Mouse (Mus musculus): Measurements from ENCODE around the gene Wdr46. TPM values are rescaled to one million over a fixed set of nuclear protein-coding genes. Genes with fewer than 3 reads are reported as not detected.
"Not testable (repeated sequence)": the region's sequence is repeated elsewhere in the genome, so short reads cannot be mapped to it uniquely, and the experiment has no call there.

Wdr46 gene
- total RNA-seq (2014; fragmentation: Nextera tagmentation): 41.4 and 56.6 TPM in 2 replicates
- 48.6 and 53.9 TPM in 2 replicates for total RNA-seq (2017)

DNA sequence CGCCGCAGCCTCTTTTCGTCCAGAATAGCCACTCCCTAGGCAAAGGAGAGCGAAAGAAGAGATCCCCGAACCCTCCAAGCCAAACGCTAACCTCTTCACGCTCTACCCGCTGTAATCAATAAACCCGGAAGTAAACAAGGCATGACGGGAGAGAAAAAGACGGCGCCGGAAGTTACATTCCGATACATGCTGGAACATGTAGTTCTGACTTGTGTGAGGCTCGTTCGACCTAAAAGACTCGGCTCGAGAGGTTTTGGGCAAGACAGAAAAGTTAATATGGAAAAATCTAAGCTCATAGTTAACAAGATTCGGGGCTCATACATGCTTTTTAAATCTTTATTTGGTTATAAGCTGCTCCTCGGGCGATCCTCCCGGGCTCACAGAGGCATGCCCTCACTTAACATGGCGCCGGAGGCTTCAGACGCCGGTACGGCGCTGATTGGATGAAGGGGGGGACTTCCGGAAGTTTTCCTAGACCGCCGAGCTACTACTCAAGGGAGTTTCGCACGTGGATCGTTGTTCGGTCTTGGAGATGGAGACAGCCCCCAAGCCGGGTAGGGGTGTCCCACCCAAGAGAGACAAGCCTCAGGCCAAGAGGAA, at the start of gene Wdr46, which contains the start of gene Pfdn6:
Gene Wdr46, plus strand, starts transcription at position 455 of the 600 bp plus-strand sequence.
Gene Pfdn6, minus strand, starts transcription at position 138 of the 600 bp plus-strand sequence.
- peak; percentile 87 for ATAC-seq (replicated peaks; ENCODE audit: poor library complexity, severe bottlenecking)

DNA sequence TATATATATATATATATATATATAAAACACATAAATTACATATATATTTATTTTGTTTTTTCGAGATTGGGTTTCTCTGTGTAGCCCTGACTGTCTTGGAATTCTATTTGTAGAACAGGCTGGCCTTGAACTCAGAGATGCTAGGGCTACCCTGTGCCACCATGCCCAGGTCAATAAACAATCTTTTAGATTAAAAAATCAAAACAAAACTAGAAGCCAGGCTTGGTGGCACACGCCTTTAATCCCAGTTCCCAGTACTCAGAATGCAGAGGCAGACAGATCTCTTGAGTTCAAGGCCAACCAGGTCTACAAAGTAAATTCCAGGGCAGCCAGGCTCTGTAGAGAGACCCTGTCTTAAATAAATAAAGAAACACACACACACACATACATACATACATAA, 49.1 kb upstream of the Wdr46 start:
- ATAC-seq (replicated peaks; ENCODE audit: poor library complexity, severe bottlenecking): no peak

DNA sequence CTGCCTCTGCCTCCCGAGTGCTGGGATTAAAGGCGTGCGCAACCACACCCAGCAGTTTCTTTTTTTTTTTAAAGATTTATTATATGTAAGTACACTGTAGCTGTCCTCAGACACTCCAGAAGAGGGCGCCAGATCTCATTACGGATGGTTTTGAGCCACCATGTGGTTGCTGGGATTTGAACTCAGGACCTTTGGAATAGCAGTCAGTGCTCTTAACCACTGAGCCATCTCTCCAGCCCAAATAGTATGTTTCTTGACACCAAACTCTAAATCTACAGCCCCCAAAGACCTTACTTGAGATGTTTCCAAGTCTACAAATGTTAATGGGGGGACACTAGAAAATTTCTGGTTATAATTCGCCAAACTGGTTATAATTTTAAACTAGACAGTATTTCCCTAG, 48.6 kb upstream of the Wdr46 start:
- not testable (repeated sequence) for ATAC-seq (replicated peaks; ENCODE audit: poor library complexity, severe bottlenecking)

DNA sequence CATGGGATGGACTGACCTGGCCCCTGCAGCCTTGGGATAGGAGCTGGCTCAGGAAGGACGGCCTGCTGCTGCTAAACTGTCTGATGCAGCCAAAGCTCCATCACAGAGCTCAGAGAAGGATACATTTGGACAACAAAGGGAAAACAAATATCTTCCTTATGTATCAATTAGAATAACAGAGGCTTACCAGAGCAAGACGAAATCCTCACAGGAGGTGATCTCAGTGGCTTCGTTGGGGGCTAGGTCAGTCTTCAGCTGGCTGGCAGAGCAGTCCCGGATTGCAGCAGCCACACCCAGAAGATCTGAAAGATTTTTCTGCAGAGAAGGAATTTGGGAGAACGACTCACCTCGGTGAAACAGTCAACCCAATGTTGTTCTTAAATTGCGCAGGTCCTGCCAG, 48.0 kb upstream of the Wdr46 start:
- ATAC-seq (replicated peaks; ENCODE audit: poor library complexity, severe bottlenecking): no peak

DNA sequence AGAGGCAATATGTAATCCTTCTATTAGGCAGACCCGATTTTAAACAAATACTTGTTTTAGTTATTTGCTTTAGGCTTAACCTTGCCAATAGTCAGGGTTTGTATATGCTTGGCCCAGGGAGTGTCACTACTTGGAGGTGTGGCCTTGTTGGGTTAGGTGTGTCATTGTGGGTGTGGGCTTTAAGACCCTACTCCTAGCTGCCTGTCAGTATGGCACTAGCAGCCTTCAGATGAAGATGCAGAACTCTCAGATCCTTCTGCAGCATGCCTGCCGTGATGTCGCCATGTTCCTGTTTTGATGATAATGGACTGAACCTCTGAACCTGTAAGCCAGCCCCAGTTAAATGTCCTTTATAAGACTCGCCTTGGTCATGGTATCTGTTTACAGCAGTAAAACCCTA, 47.4 kb upstream of the Wdr46 start:
- ATAC-seq (replicated peaks; ENCODE audit: poor library complexity, severe bottlenecking): not testable (repeated sequence)

DNA sequence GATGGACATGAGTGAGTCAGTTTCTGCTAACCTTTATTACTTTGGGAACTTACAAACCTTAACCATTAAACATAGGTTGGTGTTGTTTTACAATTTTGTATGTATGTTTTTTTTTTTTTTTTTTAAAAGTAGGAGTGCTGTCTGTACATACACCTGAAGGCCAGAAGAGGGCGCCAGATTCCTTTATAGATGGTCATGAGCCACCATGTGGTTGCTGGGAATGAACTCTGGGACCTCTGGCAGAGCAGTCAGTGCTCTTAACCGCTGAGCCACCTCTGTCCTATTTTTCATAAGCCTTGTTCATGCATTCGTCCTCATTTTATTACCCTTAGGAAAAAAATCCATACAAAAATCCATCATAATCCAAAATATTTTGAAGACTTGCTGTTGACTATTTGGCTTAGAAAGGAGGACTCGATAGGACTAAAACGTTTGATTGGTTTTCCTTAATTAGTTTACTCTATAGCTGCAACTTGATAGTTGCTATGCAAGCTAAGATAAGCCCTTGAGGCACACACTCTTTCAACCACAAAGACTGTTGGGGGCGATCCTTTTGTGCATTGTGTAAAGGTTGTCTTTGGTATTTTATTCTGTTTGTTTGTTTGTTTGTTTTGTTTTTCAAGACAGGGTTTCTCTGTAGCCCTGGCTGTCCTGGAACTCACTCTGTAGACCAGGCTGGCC, 43.2 kb upstream of the Wdr46 start:
- peak; percentile 61 for ATAC-seq (replicated peaks; ENCODE audit: poor library complexity, severe bottlenecking)

DNA sequence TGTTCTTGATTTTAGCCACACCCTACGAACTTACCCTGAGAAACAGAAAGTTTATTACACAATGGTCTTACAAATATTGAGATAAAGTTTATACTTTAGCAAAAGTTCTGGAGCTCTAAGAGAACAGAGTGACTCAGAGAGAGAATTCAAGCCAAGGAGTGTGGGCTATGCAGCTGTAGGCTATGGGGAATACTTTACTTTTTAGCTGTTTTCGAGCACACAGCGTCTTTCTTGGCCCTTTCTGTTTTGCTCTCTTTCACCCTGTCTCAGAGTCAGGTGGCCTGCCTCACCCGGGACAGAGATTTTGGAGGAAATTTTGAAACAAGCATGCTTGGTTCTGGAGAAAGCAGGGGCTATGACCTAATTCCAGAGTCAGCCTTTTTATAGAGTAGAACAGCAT, 42.3 kb upstream of the Wdr46 start:
- ATAC-seq (replicated peaks; ENCODE audit: poor library complexity, severe bottlenecking): not testable (repeated sequence)

DNA sequence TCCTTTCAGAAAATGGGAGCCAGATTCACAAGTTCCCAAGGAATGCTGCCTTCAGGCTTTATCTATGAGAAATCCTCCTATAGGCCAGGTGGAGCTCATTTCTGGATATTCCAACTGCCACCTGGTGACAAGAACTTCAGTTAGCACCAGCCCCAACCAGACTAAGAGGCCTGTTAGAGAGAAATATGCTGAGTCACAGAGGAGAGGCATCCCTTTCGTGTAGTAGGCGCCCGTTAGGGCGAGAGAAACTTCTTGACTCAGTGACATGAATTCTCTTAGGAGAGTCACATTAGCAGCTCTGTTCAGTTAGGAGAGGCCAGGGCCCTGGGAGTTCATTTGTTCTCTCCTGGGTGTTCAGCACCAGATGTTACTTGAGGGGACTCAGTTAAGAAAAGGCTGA, 40.8 kb upstream of the Wdr46 start:
- ATAC-seq (replicated peaks; ENCODE audit: poor library complexity, severe bottlenecking): no peak

DNA sequence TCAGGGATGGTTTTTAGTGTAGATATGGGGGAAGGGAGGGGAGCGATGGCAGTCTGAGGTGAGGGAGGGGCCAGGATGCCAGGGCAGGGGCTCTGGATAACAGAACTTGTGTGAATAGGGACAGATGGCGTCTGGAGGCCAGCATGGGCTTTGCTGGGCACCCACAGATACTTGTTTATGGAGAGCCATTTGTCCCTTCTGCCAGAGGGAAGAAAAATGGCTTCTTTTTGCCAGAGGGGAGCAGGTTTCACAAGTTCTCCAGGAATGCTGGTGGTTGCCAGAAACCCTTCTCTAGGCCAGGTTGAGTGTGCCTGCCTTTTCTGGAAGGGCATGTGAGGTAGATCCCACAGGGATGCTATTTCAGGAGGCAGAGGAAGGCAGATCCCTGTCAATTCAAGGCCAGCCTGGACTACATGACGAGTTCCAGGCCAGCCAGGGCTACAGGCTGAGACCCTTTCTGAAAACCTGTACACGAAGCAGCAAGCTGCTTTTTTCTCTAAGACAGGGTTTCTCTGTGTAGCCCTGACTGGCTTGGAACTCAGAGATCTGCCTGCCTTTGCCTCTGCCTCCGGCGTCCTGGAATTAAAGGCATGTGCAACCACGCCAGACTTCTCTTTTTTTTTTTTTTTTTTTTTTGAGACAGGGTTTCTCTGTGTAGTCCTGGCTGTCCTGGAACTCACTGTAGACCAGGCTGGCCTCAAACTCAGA, 40.0 kb upstream of the Wdr46 start:
- ATAC-seq (replicated peaks; ENCODE audit: poor library complexity, severe bottlenecking): no peak

DNA sequence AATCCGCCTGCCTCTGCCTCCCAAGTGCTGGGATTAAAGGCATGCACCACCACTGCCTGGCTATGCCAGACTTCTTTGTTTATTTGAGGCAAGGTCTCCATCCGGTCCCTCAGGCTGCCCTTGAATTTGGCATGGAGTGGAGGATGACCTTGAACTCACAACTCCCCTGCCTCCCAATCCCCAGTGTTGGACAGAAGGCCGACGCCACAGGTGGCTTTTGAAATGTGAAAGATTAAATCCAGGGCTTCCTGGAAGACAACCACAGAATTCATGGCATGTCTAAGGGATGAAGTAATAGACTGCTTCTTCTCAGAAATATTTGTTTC, 39.5 kb upstream of the Wdr46 start:
- no peak for ATAC-seq (replicated peaks; ENCODE audit: poor library complexity, severe bottlenecking)

DNA sequence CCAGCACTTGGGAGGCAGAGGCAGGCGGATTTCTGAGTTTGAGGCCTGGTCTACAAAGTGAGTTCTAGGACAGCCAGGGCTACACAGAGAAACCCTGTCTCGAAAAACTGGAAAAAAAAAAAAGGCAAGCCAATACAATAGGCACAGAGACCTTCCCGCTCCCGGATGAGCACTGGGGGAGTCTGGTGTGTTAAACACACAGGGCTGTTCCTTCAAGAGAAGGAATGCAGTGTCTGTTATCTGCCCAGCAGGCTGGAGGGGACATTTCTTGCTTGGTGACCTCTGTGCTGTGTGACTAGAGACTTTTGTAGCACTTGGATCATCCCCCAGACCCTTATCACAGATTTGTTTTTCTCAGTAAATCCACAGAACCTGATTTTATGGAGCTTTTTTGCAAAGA, 38.8 kb upstream of the Wdr46 start:
- ATAC-seq (replicated peaks; ENCODE audit: poor library complexity, severe bottlenecking): no peak

DNA sequence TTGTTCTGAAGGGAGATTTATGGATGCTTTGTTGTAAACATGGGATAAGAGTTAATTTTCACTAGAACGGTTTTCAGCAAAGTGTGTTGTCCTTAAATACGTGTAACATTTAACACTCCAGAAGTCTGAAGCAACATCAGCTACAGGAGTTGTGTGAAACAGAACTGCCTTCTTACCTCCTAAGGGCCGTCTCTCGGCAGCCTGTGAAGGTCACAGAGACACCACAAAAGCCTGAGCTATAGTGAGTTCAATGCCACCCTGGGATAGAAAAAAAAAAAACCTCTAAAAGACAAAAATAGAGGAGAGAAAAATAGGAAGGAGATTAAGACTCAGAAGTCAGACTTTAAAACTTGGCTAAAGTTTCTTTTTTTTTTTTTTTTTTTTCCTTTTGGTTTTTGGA, 38.4 kb upstream of the Wdr46 start:
- ATAC-seq (replicated peaks; ENCODE audit: poor library complexity, severe bottlenecking): no peak

DNA sequence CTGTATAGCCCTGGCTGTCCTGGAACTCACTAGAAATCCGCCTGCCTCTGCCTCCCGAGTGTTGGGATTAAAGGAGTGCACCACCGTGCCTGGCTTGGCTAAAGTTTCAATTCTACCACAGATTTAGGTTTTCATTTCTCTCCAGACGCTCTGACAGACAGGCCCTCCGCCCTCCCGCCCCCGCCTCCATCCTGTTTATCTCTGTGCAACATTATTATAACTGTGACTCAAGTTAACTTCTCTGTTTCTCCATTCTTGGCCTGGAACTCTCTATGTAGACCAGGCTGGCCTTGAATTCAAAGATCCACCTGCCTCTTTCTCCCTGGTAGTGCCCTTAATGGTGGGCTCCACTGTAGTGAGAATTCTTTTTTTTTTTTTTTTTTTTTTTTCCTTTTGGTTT, 38.0 kb upstream of the Wdr46 start:
- ATAC-seq (replicated peaks; ENCODE audit: poor library complexity, severe bottlenecking): peak; percentile 55

DNA sequence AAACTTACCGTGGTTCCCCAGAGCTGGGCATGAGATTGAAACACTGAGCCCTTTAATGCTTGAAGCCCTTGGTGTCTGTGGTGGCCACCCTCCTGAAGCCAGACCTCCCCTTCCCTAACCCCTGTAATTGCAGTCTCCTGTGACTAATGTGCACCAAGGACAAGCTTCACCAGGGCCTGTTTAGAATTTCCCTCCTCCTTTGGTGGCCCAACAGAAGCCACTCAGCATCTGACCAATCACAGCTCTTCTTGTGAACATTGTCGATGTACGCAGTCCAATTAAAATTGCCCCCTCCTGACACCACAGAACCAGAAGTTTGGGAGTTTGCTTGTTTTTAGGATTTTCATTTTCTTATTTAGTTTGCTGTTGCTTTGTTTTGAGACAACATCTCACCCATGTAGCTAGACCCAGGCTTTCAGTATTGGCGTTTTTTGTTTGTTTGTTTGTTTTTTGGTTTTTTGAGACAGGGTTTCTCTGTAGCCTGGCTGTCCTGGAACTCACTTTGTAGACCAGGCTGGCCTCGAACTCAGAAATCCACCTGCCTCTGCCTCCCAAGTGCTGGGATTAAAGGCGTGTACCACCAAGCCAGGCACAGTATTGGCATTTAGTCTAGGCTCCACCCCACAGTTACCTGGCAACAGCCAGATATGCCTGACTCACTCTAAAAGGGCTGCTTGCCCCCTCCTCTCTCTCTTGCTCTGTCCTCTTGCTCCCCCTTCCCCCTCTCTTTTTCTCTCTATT, 36.4 kb upstream of the Wdr46 start:
- ATAC-seq (replicated peaks; ENCODE audit: poor library complexity, severe bottlenecking): not testable (repeated sequence)

DNA sequence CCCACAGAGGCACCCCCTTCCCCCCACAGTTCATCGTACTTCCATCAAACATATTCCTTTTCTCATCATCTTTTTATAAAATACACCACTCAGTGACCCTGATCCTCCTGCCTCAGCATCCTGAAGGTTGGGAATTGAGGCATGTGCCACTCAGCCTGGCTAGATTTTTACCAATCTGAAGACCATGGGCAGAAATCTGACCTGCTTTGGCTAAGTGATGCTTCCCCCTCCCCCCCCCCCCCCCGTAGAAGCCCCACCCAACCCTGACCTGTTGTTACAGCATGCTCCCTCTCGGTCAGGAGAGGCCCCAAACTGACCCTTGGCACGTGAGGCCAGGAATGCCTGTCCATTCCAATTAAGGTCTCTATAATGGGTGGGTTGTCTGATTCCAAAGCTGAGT, 35.6 kb upstream of the Wdr46 start, which contains the start of gene Platr17:
Gene Platr17, plus strand, starts transcription at position 301 of the 400 bp plus-strand sequence.
- ATAC-seq (replicated peaks; ENCODE audit: poor library complexity, severe bottlenecking): not testable (repeated sequence)

DNA sequence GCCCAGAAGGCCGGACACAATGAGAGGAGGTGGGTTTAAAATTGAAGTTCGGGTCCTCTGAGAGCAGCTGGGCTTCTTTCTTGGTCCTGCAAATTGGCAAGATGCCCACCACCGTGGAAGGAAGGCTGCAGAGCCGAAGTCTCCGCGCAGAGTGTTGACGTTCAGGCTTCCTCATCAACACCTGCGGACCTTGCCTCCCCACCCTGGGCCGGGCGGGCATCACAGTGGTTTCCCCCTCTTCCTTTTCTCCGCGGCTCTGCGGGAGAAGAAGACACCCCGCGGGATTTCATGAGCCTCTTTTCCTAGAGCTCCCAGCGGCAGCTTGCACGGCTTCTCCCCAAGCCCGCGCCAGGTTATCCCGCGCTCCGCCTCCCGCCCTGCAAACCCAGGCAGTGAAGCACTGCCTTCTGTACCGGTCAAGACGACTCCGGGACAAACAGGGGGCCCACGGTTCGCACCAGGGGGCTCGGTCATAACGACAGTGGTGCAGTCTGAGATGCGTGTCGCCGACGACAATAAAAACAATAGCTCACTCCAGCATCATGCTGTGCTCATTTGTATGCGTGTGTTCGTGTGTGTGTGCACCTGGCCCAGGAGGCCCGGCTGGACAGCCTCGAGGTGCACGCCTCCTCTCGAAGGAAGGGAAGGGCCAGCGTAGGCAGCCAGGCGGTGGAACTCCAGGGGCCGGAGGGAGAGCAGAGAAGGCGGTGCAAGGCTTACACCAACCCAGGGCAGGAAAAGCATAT, 32.0 kb upstream of the Wdr46 start:
- ATAC-seq (replicated peaks; ENCODE audit: poor library complexity, severe bottlenecking): peak; percentile 20

DNA sequence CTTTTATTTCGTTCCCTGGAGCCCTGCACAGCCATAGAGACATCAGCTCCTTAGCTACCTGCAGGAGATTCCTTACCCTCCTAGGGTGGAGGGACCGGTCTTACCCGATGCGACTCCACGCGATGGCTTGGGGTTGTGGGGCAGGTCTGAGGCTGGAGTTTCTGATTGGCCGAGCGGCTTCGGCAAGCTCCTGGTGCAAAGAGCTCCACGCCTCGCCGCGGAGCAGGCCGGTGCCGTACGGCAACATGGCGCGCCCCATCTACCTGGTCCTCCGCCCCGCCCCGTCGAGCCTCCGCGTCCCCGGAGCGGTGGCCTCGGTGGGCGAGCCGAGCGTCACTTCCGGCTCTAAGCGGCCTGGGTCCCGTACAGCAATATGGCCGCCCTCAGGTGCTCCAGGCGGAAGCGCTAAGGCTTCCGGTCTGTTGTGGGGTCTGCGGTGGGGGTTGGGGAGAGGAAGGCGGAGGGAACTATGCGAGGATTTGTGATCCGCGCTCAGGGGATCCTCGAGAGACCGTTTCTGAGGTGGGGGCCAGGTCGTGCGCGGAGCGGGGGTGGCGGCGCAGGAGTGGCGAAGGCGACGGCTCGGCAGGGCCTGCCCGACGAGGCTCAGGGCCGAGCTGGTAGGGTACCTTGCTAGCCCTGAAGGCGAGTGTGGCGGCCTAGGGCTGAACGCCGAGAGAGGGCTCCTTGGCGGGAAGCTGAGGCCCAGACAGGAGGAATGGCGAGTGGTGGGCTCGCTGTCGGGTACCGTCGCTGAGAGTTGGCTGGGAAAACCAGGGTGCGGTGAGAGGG, 31.2 kb upstream of the Wdr46 start, which contains the start of gene Daxx:
Gene Daxx, plus strand, starts transcription at position 338 of the 792 bp plus-strand sequence.
- peak; percentile 90 for ATAC-seq (replicated peaks; ENCODE audit: poor library complexity, severe bottlenecking)

DNA sequence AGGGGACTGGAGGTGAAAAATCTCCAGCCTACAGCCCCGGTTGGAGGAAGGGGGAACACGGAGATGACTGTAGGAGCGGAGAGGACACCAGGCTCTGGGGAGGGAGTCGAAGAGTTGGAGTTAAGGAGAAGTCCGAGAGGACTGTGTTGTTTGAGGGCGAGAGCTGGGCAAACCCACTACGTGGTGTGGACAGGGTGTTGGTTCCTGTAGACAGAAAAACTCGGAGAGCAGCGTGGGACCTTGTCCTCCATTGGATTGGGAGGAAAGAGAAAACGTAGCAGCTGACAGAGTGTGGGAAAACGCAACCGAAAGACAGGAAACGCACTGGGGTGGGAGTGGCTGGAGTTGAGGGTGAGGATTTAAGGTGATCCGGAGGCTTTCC, 30.6 kb upstream of the Wdr46 start:
- ATAC-seq (replicated peaks; ENCODE audit: poor library complexity, severe bottlenecking): peak; percentile 44

DNA sequence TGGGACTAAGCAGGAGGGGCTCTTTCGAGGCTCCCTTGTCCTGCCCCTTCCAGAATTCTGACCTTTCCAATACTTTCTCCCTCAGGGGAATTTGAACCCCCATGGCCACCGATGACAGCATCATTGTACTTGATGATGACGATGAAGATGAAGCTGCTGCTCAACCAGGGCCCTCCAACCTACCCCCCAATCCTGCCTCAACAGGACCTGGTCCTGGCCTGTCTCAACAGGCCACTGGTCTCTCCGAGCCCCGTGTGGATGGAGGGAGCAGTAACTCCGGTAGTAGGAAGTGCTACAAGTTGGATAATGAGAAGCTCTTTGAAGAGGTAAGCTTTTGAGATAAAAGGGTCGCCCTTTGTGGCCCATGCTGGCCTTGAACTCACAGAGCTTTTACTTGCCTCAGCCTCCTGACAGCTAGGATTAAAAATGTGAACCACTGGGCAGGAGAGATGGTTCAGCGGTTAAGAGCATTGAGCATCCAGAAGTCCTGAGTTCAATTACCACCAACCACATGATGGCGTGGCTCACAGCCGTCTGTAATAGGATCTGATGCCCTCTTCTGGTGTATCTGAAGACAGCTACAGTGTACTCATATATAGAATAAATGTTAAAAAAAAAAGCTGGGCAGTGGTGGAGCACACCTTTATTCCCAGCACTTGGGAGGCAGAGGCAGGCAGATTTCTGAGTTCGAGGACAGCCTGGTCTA, 30.0 kb upstream of the Wdr46 start:
- ATAC-seq (replicated peaks; ENCODE audit: poor library complexity, severe bottlenecking): no peak
